Mouse (Mus musculus): ENCODE data around the gene 2900092C05Rik.

The 2900092C05Rik gene

GRCm38 (mm10) chr7:12512217-12512616 lies at the start of gene 2900092C05Rik:
2900092C05Rik (plus strand) TSS chr7:12512517.
- DNase-seq, result no peak

GRCm38 (mm10) chr7:12478158-12479008 lies 33.9 kb upstream of the 2900092C05Rik start, which contains the start of gene Zfp606:
Zfp606 (plus strand) TSS chr7:12478293.
- peak; percentile 87 to 92 for DNase-seq

- DNase-seq, result no peak
Observed at GRCm38 (mm10) chr7:12479009-12479346, 33.3 kb upstream of the 2900092C05Rik start.

- no peak for DNase-seq
Observed at GRCm38 (mm10) chr7:12479525-12479924, 32.8 kb upstream of the 2900092C05Rik start.

GRCm38 (mm10) chr7:12483771-12484170 lies 28.5 kb upstream of the 2900092C05Rik start:
- no peak for DNase-seq

GRCm38 (mm10) chr7:12485956-12486355 lies 26.4 kb upstream of the 2900092C05Rik start:
- no peak for DNase-seq

- DNase-seq, result no peak
Observed at GRCm38 (mm10) chr7:12486691-12487090, 25.6 kb upstream of the 2900092C05Rik start.

GRCm38 (mm10) chr7:12510913-12511312 lies 1.4 kb upstream of the 2900092C05Rik start:
- no peak for DNase-seq

All from lung, adult 18-20 months (tissue).